Mouse (Mus musculus) ES-Bruce4 (cell line): ENCODE data around the gene Tmem181a. TPM values are rescaled to one million over a fixed set of nuclear protein-coding genes. Genes with fewer than 3 reads are reported as not detected.
"Not testable (repeated sequence)": the region's sequence is repeated elsewhere in the genome, so short reads cannot be mapped to it uniquely, and the experiment has no call there.

Experiments
- H3K27ac ChIP-seq: 2 replicates; pipeline ENCODE4 v1.5.1; 2012; ENCODE audit warnings: low read length, inconsistent platforms; ENCODE audit not compliant: insufficient read depth
- H3K27me3 ChIP-seq: 2 replicates; pipeline ENCODE4 v1.6.1; 2012; ENCODE audit warnings: mild to moderate bottlenecking, low read length, inconsistent platforms; ENCODE audit not compliant: control insufficient read depth, poor library complexity, insufficient read depth, severe bottlenecking
- H3K36me3 ChIP-seq: 2 replicates; pipeline ENCODE4 v1.6.1; 2012; ENCODE audit warnings: inconsistent platforms, mild to moderate bottlenecking, low read length, moderate library complexity; ENCODE audit not compliant: control insufficient read depth, poor library complexity, insufficient read depth, severe bottlenecking
- H3K4me1 ChIP-seq: one replicate; pipeline ENCODE4 v1.8.1; 2011; ENCODE audit warnings: low read length; ENCODE audit not compliant: control insufficient read depth, insufficient read depth
- H3K4me3 ChIP-seq: 2 replicates; pipeline ENCODE4 v1.5.1; 2011; ENCODE audit warnings: low read depth, mild to moderate bottlenecking, low read length
- H3K9ac ChIP-seq: 2 replicates; pipeline ENCODE4 v1.6.1; 2012; ENCODE audit warnings: low read depth, mild to moderate bottlenecking, inconsistent platforms; ENCODE audit not compliant: poor library complexity, severe bottlenecking
- H3K9me3 ChIP-seq: replicated peaks from 2 replicates; pipeline ENCODE4 v1.6.1; 2012; ENCODE audit warnings: mild to moderate bottlenecking, low read length, inconsistent platforms; ENCODE audit not compliant: control insufficient read depth, poor library complexity, insufficient read depth, severe bottlenecking
- polyA plus RNA-seq: library from polyadenylated mRNA; stranded (reverse); fragments of >200 nt; gene quantifications from 2 replicates; pipeline ENCODE4 v1.2.4, GENCODE M21; 2011; ENCODE audit warnings: low read depth; ENCODE audit not compliant: missing spikeins, insufficient read depth, insufficient read length

The Tmem181a gene
- polyA plus RNA-seq, 1 experiment, result 23.9 TPM

- not testable (repeated sequence) for H3K9me3 ChIP-seq, H3K27ac ChIP-seq, H3K4me3 ChIP-seq, H3K36me3 ChIP-seq, H3K9ac ChIP-seq, H3K4me1 ChIP-seq, H3K27me3 ChIP-seq
These were observed 43.7 kb downstream of the Tmem181a start for GRCm38 (mm10) chr17:6300190-6300863.

GRCm38 (mm10) chr17:6304891-6305290 is 48.2 kb downstream of the Tmem181a start:
- H3K4me1 ChIP-seq, H3K9me3 ChIP-seq, H3K4me3 ChIP-seq, H3K27me3 ChIP-seq, H3K27ac ChIP-seq, H3K36me3 ChIP-seq, H3K9ac ChIP-seq: not testable (repeated sequence)

- H3K36me3 ChIP-seq, H3K4me3 ChIP-seq, H3K9me3 ChIP-seq, H3K4me1 ChIP-seq, H3K27ac ChIP-seq, H3K9ac ChIP-seq, H3K27me3 ChIP-seq: not testable (repeated sequence)
These were observed 49.1 kb downstream of the Tmem181a start for GRCm38 (mm10) chr17:6305656-6306270.

GRCm38 (mm10) chr17:6306503-6306902 is 49.8 kb downstream of the Tmem181a start:
- H3K27ac ChIP-seq, H3K36me3 ChIP-seq, H3K27me3 ChIP-seq, H3K9me3 ChIP-seq, H3K4me3 ChIP-seq, H3K9ac ChIP-seq, H3K4me1 ChIP-seq: not testable (repeated sequence)

GRCm38 (mm10) chr17:6311716-6312115 is 55.1 kb downstream of the Tmem181a start:
- H3K36me3 ChIP-seq, H3K27me3 ChIP-seq, H3K4me3 ChIP-seq, H3K9me3 ChIP-seq, H3K9ac ChIP-seq, H3K4me1 ChIP-seq, H3K27ac ChIP-seq: not testable (repeated sequence)

- not testable (repeated sequence) for H3K4me1 ChIP-seq, H3K4me3 ChIP-seq, H3K9me3 ChIP-seq, H3K27ac ChIP-seq, H3K9ac ChIP-seq, H3K36me3 ChIP-seq, H3K27me3 ChIP-seq
These were observed 56.1 kb downstream of the Tmem181a start for GRCm38 (mm10) chr17:6312755-6313154.

GRCm38 (mm10) chr17:6314493-6314892 is 57.8 kb downstream of the Tmem181a start:
- not testable (repeated sequence) for H3K27me3 ChIP-seq, H3K4me3 ChIP-seq, H3K9ac ChIP-seq, H3K9me3 ChIP-seq, H3K4me1 ChIP-seq, H3K36me3 ChIP-seq, H3K27ac ChIP-seq

GRCm38 (mm10) chr17:6315706-6316105 is 59.0 kb downstream of the Tmem181a start:
- H3K27ac ChIP-seq, H3K9ac ChIP-seq, H3K27me3 ChIP-seq, H3K36me3 ChIP-seq, H3K9me3 ChIP-seq, H3K4me1 ChIP-seq, H3K4me3 ChIP-seq: not testable (repeated sequence)

GRCm38 (mm10) chr17:6316379-6317126 is 59.9 kb downstream of the Tmem181a start:
- H3K9ac ChIP-seq, H3K36me3 ChIP-seq, H3K27me3 ChIP-seq, H3K9me3 ChIP-seq, H3K27ac ChIP-seq, H3K4me1 ChIP-seq: not testable (repeated sequence)
- H3K4me3 ChIP-seq, result peak overlapping the region; percentile 58
